Mouse (Mus musculus) lung, postnatal 14 days (tissue): ENCODE data around the gene Zfp446.
A peak's percentile ranks its signal among the peaks of the same experiment; 100 is the strongest.
"Not testable (repeated sequence)": the region's sequence is repeated elsewhere in the genome, so short reads cannot be mapped to it uniquely, and the experiment has no call there.

ENCODE experiments used
- DNase-seq: peaks from one replicate; pipeline ENCODE4 v3.0.0; 2021

The Zfp446 gene

DNA sequence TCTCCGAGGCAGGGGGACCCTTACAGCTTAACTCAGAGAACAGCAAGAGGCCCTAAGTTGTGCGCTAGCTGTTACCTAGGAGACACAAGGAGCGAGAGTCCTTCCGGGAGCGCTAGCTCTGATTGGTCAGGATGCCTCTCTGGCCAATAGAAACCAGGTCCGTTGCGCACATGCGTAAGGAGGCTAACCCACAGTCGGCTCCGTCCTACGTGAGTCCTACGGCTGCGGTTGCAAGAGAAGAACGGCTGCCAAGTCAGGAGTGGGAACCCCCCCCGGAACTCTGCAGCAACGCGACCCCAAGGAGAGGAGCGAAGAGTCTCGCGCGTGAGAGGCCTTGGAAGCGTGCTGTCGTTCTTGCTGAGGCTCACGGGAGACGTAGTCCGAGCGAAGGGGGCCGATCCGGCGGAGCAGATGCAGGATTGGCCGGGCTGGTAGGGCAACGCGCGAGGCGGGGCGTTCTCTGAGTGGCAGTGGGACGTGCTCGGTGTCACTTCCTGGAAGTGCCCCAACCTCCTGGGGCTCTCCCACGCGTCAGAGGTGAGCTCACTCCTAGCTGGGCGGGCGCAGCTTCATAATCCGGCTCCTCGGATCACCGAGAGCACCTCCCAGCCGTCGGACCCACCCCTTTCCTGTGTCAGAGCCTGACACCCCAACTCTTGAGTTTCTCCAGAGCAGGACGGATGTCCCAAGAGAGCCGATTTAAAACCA, at the start of gene Zfp446:
Zfp446 (plus strand) TSS at position 167 of the 708 bp plus-strand sequence.
- DNase-seq = peak; percentile 98

DNA sequence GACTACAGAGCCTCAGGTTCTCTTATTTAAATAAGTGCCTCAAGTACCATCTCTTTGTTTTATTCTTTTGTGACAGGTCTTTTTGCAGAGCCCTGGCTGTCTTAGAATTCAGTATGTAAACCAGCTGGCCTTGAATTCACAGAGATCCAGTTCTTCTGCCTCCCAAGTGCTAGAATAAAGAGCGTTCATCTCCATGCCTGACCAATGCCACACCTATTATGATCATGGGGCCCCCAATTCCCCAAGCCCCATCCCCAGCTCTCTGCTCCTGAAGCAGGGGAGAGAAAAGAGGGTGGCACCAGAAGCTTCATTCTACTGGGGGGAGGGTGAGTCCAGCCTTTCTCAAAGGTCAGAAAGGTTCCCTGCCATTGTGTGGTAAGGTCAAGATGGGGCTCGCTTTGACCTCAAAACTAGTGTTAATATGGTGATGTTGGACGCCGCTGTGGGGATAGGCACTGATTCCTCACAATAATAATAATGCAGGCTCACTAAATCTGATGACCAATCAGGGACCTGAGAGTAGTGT, 44.0 kb upstream of the Zfp446 start:
- DNase-seq = no peak

- DNase-seq = no peak
Observed at GRCm38 (mm10) chr7:12934808-12935207, 42.8 kb upstream of the Zfp446 start.

DNA sequence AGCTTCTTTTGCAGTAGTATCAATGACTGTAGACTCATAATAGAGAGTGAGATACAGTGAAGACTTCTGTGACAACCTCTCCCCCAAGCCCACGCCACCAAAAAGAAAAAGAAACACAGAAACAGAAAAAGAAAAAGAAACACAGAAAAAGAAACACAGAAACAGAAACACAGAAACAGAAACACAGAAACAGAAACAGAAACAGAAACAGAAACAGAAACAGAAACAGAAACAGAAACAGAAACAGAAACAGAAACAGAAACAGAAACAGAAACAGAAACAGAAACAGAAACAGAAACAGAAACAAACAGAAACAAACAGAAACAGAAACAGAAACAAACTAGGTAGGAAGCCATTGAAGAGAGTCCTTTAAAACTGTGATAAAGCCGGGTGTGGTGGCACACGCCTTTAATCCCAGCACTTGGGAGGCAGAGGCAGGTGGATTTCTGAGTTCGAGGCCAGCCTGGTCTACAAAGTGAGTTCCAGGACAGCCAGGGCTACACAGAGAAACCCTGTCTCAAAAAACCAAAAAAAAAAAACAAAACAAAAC, 40.3 kb upstream of the Zfp446 start:
- DNase-seq = not testable (repeated sequence)

- no peak for DNase-seq
Observed at GRCm38 (mm10) chr7:12940599-12940998, 37.0 kb upstream of the Zfp446 start.

GRCm38 (mm10) chr7:12943488-12943887, 34.2 kb upstream of the Zfp446 start:
- DNase-seq = peak; percentile 32

GRCm38 (mm10) chr7:12949032-12949871, 28.4 kb upstream of the Zfp446 start:
- peak; percentile 90 for DNase-seq

GRCm38 (mm10) chr7:12949872-12950229, 27.8 kb upstream of the Zfp446 start:
- no peak for DNase-seq

DNA sequence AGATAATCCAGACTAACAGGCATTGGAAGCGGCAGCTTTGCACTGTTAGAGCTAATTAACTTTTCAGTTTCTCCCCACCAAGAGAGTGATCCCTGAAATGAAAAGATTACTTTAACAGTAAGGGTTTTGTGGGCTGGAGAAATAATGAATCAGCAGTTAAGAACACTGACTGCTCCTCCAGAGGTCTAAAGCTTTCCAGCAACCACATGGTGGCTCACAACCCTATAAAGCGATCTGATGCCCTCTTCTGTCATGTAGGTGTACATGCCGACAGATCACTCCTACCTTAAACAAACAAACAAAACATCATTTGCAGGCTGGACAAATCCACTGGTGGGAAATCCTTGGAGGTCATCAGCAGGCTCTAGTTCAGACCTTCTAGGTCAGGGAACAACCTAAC, 22.8 kb upstream of the Zfp446 start:
- DNase-seq = no peak

DNA sequence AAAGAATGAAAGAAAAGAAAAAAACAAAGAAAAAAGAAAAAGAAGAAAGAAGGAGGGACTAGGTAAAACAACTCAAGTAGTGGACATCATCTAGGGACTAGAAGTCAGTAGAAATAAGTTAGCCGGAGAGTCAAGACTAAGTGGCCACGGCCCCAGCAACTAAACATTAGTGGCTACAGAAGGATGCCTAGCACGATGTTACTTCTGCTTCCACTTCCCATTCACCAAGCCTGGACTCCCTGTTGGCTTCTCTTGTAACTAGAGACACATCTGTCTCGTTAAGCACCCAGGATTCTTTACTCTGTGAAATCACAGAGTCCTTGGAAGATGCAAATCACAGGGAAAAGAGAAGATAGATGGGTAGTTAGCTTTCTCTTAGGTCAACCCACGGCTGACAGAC, 20.1 kb upstream of the Zfp446 start:
- no peak for DNase-seq

DNA sequence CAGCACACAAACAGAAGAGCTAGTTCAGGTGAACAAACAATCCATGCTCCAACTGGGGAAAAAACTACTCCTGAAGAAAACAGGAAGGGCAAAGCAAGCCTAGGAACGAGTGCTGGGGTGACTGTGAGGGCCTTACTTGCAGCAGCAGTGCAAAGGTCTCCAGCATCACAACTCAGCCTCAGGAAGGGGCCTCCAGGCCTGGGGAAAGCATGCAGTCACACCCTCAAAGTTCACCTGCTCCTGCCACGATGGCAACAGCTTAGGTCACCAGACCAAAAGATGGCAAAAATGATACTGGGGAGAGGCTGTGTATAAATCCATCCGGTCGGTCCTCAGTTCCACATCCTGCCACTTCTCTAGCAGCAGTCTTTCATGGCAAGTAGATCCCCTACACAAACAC, 18.7 kb upstream of the Zfp446 start:
- no peak for DNase-seq

GRCm38 (mm10) chr7:12959718-12960117, 17.9 kb upstream of the Zfp446 start:
- DNase-seq = no peak

GRCm38 (mm10) chr7:12961511-12962141, 16.0 kb upstream of the Zfp446 start:
- peak; percentile 52 for DNase-seq

DNA sequence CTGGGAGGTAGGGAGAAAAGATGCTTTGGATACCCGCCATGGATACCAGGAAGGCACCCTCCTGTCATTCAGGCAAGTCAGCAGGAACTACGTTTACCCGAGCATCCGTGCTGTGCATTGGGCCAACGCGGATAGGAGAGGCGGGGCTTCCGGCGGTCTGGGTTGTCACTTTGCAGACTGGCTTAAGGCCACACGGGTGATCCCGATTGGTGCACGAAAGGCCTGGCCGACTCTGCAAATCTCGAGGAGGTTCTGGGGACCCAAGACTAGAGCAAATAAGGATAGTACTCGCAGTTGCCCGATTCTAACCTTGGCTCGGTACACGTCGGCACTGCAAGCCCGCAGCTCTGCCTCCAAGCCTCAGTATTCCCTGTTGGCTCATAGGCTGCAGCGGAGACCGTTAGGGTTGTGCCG, 12.0 kb upstream of the Zfp446 start, which contains the start of gene Zfp324:
Zfp324 (plus strand) TSS at position 161 of the 414 bp plus-strand sequence.
- DNase-seq = peak; percentile 91

- DNase-seq = peak; percentile 65
Observed at GRCm38 (mm10) chr7:12966104-12966845, 11.4 kb upstream of the Zfp446 start.

DNA sequence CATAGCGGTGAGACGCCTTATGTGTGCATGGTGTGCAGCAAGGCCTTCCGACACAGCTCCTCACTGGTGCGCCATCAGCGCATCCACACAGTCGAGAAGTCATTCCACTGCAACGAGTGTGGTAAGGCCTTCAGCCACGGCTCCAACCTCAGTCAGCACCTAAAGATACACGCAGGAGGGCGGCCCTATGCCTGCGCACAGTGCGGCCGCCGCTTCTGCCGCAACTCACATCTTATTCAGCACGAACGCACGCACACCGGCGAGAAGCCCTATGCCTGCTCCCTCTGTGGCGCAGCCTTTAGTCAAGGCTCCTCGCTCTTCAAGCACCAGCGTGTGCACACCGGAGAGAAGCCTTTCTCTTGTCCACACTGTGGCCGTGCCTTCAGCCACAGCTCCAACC, 6.7 kb upstream of the Zfp446 start:
- no peak for DNase-seq

DNA sequence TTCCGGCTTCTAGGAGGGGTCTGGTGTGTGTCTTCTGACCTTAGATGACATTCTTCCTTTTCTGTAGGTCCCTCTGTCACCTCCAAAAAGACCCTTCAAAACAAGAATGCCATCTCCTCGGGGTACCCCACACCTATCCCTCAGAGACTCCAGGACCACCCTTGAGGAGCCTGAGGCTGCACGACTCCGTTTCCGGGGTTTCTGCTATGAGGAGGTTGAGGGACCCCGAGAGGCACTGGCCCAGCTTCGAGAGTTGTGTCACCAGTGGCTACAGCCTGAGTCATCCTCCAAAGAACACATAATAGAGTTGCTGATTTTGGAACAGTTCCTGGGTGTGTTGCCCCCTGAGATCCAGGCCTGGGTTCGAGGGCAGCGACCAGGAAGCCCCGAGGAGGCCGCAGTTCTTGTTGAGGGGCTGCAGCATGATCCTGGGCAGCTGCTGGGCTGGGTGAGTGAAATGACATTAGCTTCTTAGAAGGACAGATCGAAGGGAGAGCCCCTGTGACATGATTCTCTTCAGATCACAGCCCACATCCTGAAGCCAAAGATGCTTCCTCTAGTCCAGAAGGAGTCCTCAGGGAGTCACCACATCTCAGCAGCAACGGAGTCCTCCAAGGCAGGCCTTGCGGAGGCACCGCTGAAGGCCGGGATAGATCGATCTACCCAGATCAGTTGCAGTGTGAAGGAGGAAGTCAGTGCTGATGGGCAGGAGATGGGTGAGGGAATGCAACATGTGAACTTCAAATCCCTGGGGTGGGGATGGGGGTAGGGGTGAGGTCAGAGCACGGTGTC, 1.5 kb downstream of the Zfp446 start:
- no peak for DNase-seq

DNA sequence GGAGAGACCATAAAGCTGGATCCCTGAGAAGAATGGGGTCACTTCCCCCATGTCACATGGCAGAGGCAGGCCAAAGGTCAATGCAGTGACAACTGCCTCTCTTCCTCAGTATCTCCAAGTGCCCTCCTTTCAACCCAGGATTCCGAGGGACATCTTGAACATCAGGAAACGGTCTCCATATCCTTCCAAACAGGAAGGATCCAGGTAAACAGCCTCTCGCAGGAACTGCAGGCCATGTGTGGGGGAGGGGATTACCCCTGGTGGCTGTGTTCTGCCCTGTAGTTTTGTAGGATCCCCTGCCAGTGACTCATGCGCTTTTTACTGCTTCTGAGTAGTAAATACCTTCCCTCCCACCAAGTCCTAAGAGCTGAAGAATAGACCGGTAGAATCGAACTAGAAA, 2.1 kb downstream of the Zfp446 start:
- peak; percentile 15 for DNase-seq

GRCm38 (mm10) chr7:12980291-12980690, 2.6 kb downstream of the Zfp446 start:
- DNase-seq = no peak

GRCm38 (mm10) chr7:12985724-12986123, 8.1 kb downstream of the Zfp446 start:
- no peak for DNase-seq

DNA sequence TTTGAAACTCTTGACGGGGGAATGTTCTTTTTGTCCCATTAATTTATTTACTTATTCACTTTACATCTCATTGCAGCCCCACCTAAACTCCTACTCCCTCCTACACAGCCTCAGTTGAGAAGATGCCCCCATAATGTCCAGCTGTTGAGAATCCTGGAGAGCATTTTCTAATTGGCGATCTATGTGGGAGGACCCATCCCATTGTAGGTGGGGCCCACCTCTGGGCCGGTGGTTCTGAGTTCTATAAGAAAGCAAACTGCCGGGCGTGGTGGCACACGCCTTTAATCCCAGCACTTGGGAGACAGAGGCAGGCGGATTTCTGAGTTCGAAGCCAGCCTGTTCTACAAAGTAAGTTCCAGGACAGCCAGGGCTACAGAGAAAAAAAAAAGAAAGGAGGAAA, 9.3 kb downstream of the Zfp446 start:
- DNase-seq = no peak
